Comparison of ENCODE assay signal across 17 mouse cellular contexts in the genomic region with DNA sequence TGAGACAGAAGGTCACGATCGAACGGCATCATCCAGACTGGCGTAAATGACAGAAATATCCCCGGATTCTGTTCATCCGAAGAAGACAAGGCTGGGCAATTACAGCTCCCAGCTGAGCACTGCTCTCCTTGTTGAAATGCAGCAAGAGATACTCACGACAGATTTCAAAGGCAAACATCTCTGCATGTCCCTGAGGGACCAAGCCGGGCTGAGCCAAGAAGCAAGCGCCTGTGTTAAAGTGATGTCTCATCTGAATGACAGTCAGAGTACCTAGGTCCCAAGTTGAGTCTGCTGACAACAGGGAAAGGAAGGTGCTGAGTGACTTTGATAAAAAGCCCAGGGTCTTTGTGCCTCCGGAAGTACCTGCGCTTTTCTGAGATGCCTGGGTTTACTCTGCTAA.
A peak's percentile ranks its signal among the peaks of the same experiment; 100 is the strongest.
DNase-seq lines count a peak whose midpoint lies in the region; ATAC-seq lines count a peak whose summit lies in the region.
"Had no signal": no experiment of that assay in that cellular context is flagged by ENCODE, and none has a peak within 500 bp of the region (broad histone marks: within the 10 kb centered on the region; RNA-seq: fewer than 3 reads in every experiment).

No protein-coding gene starts in this region.

- H3K4me1 ChIP-seq in hindbrain, embryonic 12.5 days = peaks cover 30% of the 10 kb centered on the region
- H3K4me1 ChIP-seq in hindbrain, embryonic 11.5 days (replicated peaks; ENCODE audit: control insufficient read depth, insufficient read depth, low read length) = no peaks in the 10 kb centered on the region; the same call in 1 of the 2 replicates
- H3K4me1 ChIP-seq in midbrain, embryonic 15.5 days = peaks cover 32% of the 10 kb centered on the region
- H3K4me1 ChIP-seq: liver, embryonic 15.5 days had no signal

- no peak overlapping the region for H3K4me2 ChIP-seq in hindbrain, embryonic 12.5 days (replicated peaks)
- H3K4me2 ChIP-seq in hindbrain, embryonic 11.5 days (replicated peaks; ENCODE audit: low read depth, low read length) = no peak overlapping the region
- H3K4me2 ChIP-seq in midbrain, embryonic 15.5 days = peak overlapping the region; percentile 22
- H3K4me2 ChIP-seq: forebrain, embryonic 12.5 days; intestine, embryonic 15.5 days; liver, embryonic 15.5 days had no signal

- ATAC-seq in hindbrain, embryonic 12.5 days (ENCODE audit: low FRiP score) = 0 out of 2 replicates have a peak, but pooled peaks have one; percentile 17
- no peak for ATAC-seq in hindbrain, embryonic 11.5 days (ENCODE audit: low FRiP score)
- no peak for ATAC-seq in midbrain, embryonic 15.5 days (replicated peaks)
- ATAC-seq: intestine, embryonic 15.5 days had no signal

- no peaks in the 10 kb centered on the region for H3K36me3 ChIP-seq in hindbrain, embryonic 12.5 days
- no peaks in the 10 kb centered on the region for H3K36me3 ChIP-seq in hindbrain, embryonic 11.5 days (ENCODE audit: control insufficient read depth, insufficient read depth, low read length)
- H3K36me3 ChIP-seq in midbrain, embryonic 15.5 days (replicated peaks) = no peaks in the 10 kb centered on the region
- H3K36me3 ChIP-seq: forebrain, embryonic 12.5 days; intestine, embryonic 15.5 days; liver, embryonic 15.5 days; midbrain, embryonic 12.5 days had no signal

- H3K9ac ChIP-seq in hindbrain, embryonic 12.5 days = no peak overlapping the region
- H3K9ac ChIP-seq in hindbrain, embryonic 11.5 days (ENCODE audit: low read depth, low read length) = no peak overlapping the region
- H3K9ac ChIP-seq in midbrain, embryonic 15.5 days = no peak overlapping the region
- H3K9ac ChIP-seq: forebrain, embryonic 12.5 days; intestine, embryonic 15.5 days; liver, embryonic 15.5 days; midbrain, embryonic 12.5 days had no signal

- H3K27ac ChIP-seq in hindbrain, embryonic 12.5 days = no peak overlapping the region
- no peak overlapping the region for H3K27ac ChIP-seq in hindbrain, embryonic 11.5 days (ENCODE audit: low read depth, low read length)
- no peak overlapping the region for H3K27ac ChIP-seq in midbrain, embryonic 15.5 days
- H3K27ac ChIP-seq: forebrain, embryonic 12.5 days; heart, adult 2 months; intestine, embryonic 15.5 days; liver, embryonic 15.5 days; macrophage; midbrain, embryonic 12.5 days had no signal

- H3K4me3 ChIP-seq in hindbrain, embryonic 12.5 days = no peak overlapping the region
- H3K4me3 ChIP-seq in hindbrain, embryonic 11.5 days (ENCODE audit: low read depth, low read length) = no peak overlapping the region
- H3K4me3 ChIP-seq in midbrain, embryonic 15.5 days = no peak overlapping the region
- H3K4me3 ChIP-seq: forebrain, embryonic 12.5 days; heart, adult 2 months; intestine, embryonic 15.5 days; liver, embryonic 15.5 days; midbrain, embryonic 12.5 days had no signal

- no peak for DNase-seq in hindbrain, embryonic 11.5 days (ENCODE audit: low spot score)
- DNase-seq in retina, postnatal 1 day = peak; percentile 25
- no peak for DNase-seq in retina, embryonic 14.5 days (ENCODE audit: low spot score)
- no peak for DNase-seq in ovary, postnatal 14 days (ENCODE audit: low spot score)
- no peak for DNase-seq in ovary, adult 18-20 months (ENCODE audit: low spot score)
- DNase-seq: gastrocnemius, postnatal 25 days; heart, adult 2 months; heart, postnatal 36 days; kidney, postnatal 4 days; right cerebral cortex, postnatal 25 days had no signal

- H3K27me3 ChIP-seq in hindbrain, embryonic 12.5 days = no peaks in the 10 kb centered on the region
- H3K27me3 ChIP-seq in hindbrain, embryonic 11.5 days (ENCODE audit: control insufficient read depth, insufficient read depth, low read length) = no peaks in the 10 kb centered on the region
- H3K27me3 ChIP-seq in midbrain, embryonic 15.5 days (replicated peaks) = no peaks in the 10 kb centered on the region
- H3K27me3 ChIP-seq: forebrain, embryonic 12.5 days; intestine, embryonic 15.5 days; liver, embryonic 15.5 days had no signal

- no peaks in the 10 kb centered on the region for H3K9me3 ChIP-seq in hindbrain, embryonic 12.5 days (replicated peaks)
- H3K9me3 ChIP-seq in hindbrain, embryonic 11.5 days (ENCODE audit: control insufficient read depth, low read length) = no peaks in the 10 kb centered on the region
- H3K9me3 ChIP-seq in midbrain, embryonic 15.5 days = no peaks in the 10 kb centered on the region
- H3K9me3 ChIP-seq: forebrain, embryonic 12.5 days; intestine, embryonic 15.5 days; liver, embryonic 15.5 days; midbrain, embryonic 12.5 days had no signal

- WGBS in hindbrain, embryonic 12.5 days = 63% methylated on average over 11 of the region's 11 CpGs
- 73% methylated on average over 11 of the region's 11 CpGs for WGBS in hindbrain, embryonic 11.5 days
- WGBS in midbrain, embryonic 15.5 days = 60% methylated on average over 11 of the region's 11 CpGs
